Mouse (Mus musculus) liver, adult 2 months (tissue): ENCODE data around the gene Lgals2.

Experiments
- CTCF ChIP-seq: fragments of 200-500 bp; IDR thresholded peaks from 2 replicates; pipeline ENCODE4 v1.5.1; 2011; ENCODE audit warnings: low read depth, low read length, control low read depth
- POLR2A ChIP-seq: fragments of 200-500 bp; IDR thresholded peaks from 2 replicates; pipeline ENCODE4 v1.6.1; 2011; ENCODE audit warnings: low read length, control low read depth; ENCODE audit not compliant: insufficient read depth; ENCODE audit errors: extremely low read depth

- TF ChIP-seq CTCF (no peak), POLR2A (no peak)
These were observed 13.5 kb upstream of the Lgals2 start for GRCm38 (mm10) chr15:78868826-78869233.
